Mouse (Mus musculus) CH12.LX (cell line): Measurements from ENCODE around the gene Trap1. TPM values are rescaled to one million over a fixed set of nuclear protein-coding genes. Genes with fewer than 3 reads are reported as not detected.
"Not testable (repeated sequence)": the region's sequence is repeated elsewhere in the genome, so short reads cannot be mapped to it uniquely, and the experiment has no call there.

Experiments
- DNase-seq: peaks from one replicate; pipeline ENCODE4 v3.0.0-alpha.2; 2013; ENCODE audit errors: extremely low read depth
- H3K27ac ChIP-seq: 2 replicates; pipeline ENCODE4 v1.5.1; 2012; ENCODE audit warnings: low read depth, mild to moderate bottlenecking, control low read depth, moderate library complexity; ENCODE audit not compliant: insufficient read depth
- H3K27me3 ChIP-seq: replicated peaks from 2 replicates; pipeline ENCODE3; 2012; ENCODE audit warnings: inconsistent platforms
- H3K36me3 ChIP-seq, 2 experiments: replicated peaks in 1 of 2; 2 replicates each; pipeline versions ENCODE3 to v1.6.1; 2012; ENCODE audit warnings: inconsistent platforms in 1 of 2, low read length in 1 of 2, mild to moderate bottlenecking in 1 of 2, mixed read lengths in 1 of 2, moderate library complexity in 1 of 2; ENCODE audit not compliant: control insufficient read depth in 1 of 2, insufficient read depth in 1 of 2
- H3K4me1 ChIP-seq, 2 experiments: 2 replicates each; pipeline ENCODE4 v1.6.1; 2012; ENCODE audit warnings: inconsistent platforms in 1 of 2, moderate library complexity in 1 of 2; ENCODE audit not compliant: insufficient read depth in 2 of 2, control insufficient read depth in 1 of 2
- H3K4me2 ChIP-seq: 2 replicates; pipeline ENCODE4 v1.6.1; 2012; ENCODE audit warnings: low read depth, mild to moderate bottlenecking, control low read depth; ENCODE audit not compliant: poor library complexity, insufficient read depth, severe bottlenecking
- H3K4me3 ChIP-seq, 3 experiments: fragments of 150-350 bp in 1 of 3; sonication (generic) in 1 of 3; replicated peaks in 1 of 3; 2 replicates each; pipeline versions ENCODE3 to v1.5.1; 2011 to 2012; ENCODE audit warnings: low read depth in 2 of 3, low read length in 2 of 3, mild to moderate bottlenecking in 2 of 3, moderate library complexity in 2 of 3, control low read depth in 1 of 3, improper control_type of control experiment in 1 of 3, inconsistent platforms in 1 of 3, mixed read lengths in 1 of 3; ENCODE audit not compliant: poor library complexity in 1 of 3
- H3K79me2 ChIP-seq: replicated peaks from 2 replicates; pipeline ENCODE4 v1.6.1; 2012; ENCODE audit warnings: mild to moderate bottlenecking, moderate library complexity; ENCODE audit not compliant: control insufficient read depth, poor library complexity, insufficient read depth, severe bottlenecking; ENCODE audit errors: extremely low read depth
- H3K9ac ChIP-seq: 2 replicates; pipeline ENCODE4 v1.6.1; 2012; ENCODE audit warnings: low read depth, mild to moderate bottlenecking, control low read depth, moderate library complexity; ENCODE audit not compliant: insufficient read depth
- H3K9me3 ChIP-seq: replicated peaks from 2 replicates; pipeline ENCODE3; 2012; ENCODE audit warnings: low read length, inconsistent platforms, mixed read lengths
- CHD2 ChIP-seq: IDR thresholded peaks from 2 replicates; pipeline ENCODE4 v1.6.1; 2011; ENCODE audit warnings: low read length, improper control_type of control experiment
- E2F4 ChIP-seq: IDR thresholded peaks from 2 replicates; pipeline ENCODE4 v1.6.1; 2011; ENCODE audit warnings: low read depth, low read length, improper control_type of control experiment; ENCODE audit not compliant: insufficient replicate concordance
- EP300 ChIP-seq: IDR thresholded peaks from 2 replicates; pipeline ENCODE4 v1.6.1; 2011; ENCODE audit warnings: low read length, improper control_type of control experiment
- JUND ChIP-seq: conservative IDR thresholded peaks from 2 replicates; pipeline ENCODE4 v1.6.1; 2011; ENCODE audit warnings: low read depth, low read length, improper control_type of control experiment
- MAFK ChIP-seq: IDR thresholded peaks from 2 replicates; pipeline ENCODE4 v1.6.1; 2011; ENCODE audit warnings: low read length, improper control_type of control experiment; ENCODE audit not compliant: insufficient replicate concordance
- POLR2A ChIP-seq: IDR thresholded peaks from 2 replicates; pipeline ENCODE4 v1.6.1; 2011; ENCODE audit warnings: low read depth, mild to moderate bottlenecking, improper control_type of control experiment, low read length
- POLR2AphosphoS2 ChIP-seq: IDR thresholded peaks from 2 replicates; pipeline ENCODE4 v1.6.1; 2011; ENCODE audit warnings: low read depth, low read length, improper control_type of control experiment
- SIN3A ChIP-seq: IDR thresholded peaks from 2 replicates; pipeline ENCODE4 v1.6.1; 2012; ENCODE audit warnings: low read length, improper control_type of control experiment, inconsistent platforms
- TCF12 ChIP-seq: IDR thresholded peaks from 2 replicates; pipeline ENCODE4 v1.6.1; 2014; ENCODE audit warnings: low read depth, mild to moderate bottlenecking, inconsistent platforms, low read length, improper control_type of control experiment
- UBTF ChIP-seq: IDR thresholded peaks from 2 replicates; pipeline ENCODE4 v1.6.1; 2012; ENCODE audit warnings: low read depth, mild to moderate bottlenecking, inconsistent platforms, low read length, improper control_type of control experiment, moderate library complexity
- USF1 ChIP-seq: IDR thresholded peaks from 2 replicates; pipeline ENCODE4 v1.6.1; 2014; ENCODE audit warnings: low read depth, mild to moderate bottlenecking, inconsistent platforms, low read length, improper control_type of control experiment
- ZKSCAN1 ChIP-seq: IDR thresholded peaks from 2 replicates; pipeline ENCODE4 v1.6.1; 2012; ENCODE audit warnings: low read depth, inconsistent platforms, low read length, improper control_type of control experiment, borderline replicate concordance
- ZMIZ1 ChIP-seq: IDR thresholded peaks from 2 replicates; pipeline ENCODE4 v1.6.1; 2012; ENCODE audit warnings: low read depth, mild to moderate bottlenecking, inconsistent platforms, low read length, improper control_type of control experiment
- ZNF384 ChIP-seq: IDR thresholded peaks from 2 replicates; pipeline ENCODE4 v1.6.1; 2012; ENCODE audit warnings: low read depth, low read length, improper control_type of control experiment, inconsistent platforms
- dilution Hi-C: fragments of 300-500 bp; cut with MboI; formaldehyde crosslinking; loops from 2 replicates; pipeline ENCODE4 v1.14.3; 2020; ENCODE audit warnings: low sequenced_read_pairs; ENCODE audit not compliant: extremely low pct_unique_long_range_greater_than_20kb, extremely low pct_ligation_motif_present
- in situ Hi-C: fragments of 300-500 bp; cut with MboI; formaldehyde crosslinking; loops from 3 replicates; pipeline ENCODE4 v1.14.3; 2019; ENCODE audit warnings: low sequenced_read_pairs, low pct_ligation_motif_present, low pct_unique_long_range_greater_than_20kb, mixed read lengths
- polyA plus RNA-seq: library from polyadenylated mRNA; unstranded; fragments of >175 nt; gene quantifications from 2 replicates; pipeline ENCODE4 v1.2.1, GENCODE M21; 2012; ENCODE audit warnings: low read depth; ENCODE audit not compliant: insufficient read length
- total RNA-seq, 2 experiments: library from RNA; depleted of rRNA; stranded (reverse); fragments of 300-350 nt in 1 of 2; fragments of >200 nt in 1 of 2; gene quantifications; 2 replicates each; pipeline ENCODE4 v1.2.3; 2012 to 2014

The Trap1 gene
- total and polyA plus RNA-seq, 3 experiments: 143 to 284 (median 167) TPM

DNA sequence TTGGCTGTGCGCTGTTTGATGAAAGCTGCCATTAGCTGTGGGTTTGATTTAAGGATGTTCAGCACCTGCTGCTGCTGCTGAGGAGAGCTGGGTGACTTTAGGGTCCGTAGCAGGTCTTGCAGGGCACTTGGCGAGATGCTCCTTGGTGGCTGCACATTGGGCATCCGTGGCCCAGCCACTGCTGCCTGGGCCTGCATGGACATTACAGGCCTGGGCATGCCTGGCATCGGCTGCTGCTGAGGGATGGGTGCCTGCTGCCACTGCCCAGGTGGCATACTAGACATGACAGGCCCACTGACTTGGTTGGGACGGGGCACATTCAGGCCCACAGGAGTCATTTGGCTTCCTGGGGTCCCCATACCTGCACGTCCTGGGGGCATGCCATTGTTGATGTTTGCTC, 7.4 kb upstream of the Trap1 start:
- TF ChIP-seq UBTF (no peak), ZMIZ1 (no peak), E2F4 (no peak), ZKSCAN1 (no peak), MAFK (no peak), ZNF384 (no peak), SIN3A (no peak), EP300 (no peak), CHD2 (no peak)
- H3K4me3 ChIP-seq: no peak overlapping the region
- H3K27ac ChIP-seq: no peak overlapping the region
- H3K9ac ChIP-seq: no peak overlapping the region
- no peaks in the 10 kb centered on the region for H3K79me2 ChIP-seq
- H3K36me3 ChIP-seq: peaks cover 56 to 76% of the 10 kb centered on the region in 2 experiments
- in situ Hi-C loops: no loop called here
- no peaks in the 10 kb centered on the region for H3K9me3 ChIP-seq
- dilution Hi-C loops: no loop called here
- no peak for DNase-seq
- H3K27me3 ChIP-seq: no peaks in the 10 kb centered on the region
- peaks cover 0 to 22% of the 10 kb centered on the region in 2 experiments; a peak in 2 of 4 replicates for H3K4me1 ChIP-seq
- H3K4me2 ChIP-seq: no peak overlapping the region

DNA sequence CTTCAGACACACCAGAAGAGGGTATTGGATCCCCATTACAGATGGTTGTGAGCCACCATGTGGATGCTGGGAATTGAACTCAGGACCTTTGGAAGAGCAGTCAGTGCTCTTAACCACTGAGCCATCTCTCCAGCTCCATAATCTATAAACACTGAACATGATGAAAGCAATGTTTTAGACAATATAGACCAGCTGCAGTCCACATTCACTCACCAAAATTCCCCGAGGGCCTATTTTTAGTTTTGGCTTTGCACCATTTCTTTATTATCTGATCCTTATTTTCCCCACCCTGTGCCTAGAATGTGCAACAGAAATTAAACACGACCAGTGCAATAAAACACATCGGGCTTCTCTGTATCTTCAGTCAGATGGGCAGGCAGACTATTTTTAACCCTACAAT, 2.8 kb upstream of the Trap1 start:
- peaks cover 21% of the 10 kb centered on the region for H3K79me2 ChIP-seq
- in situ Hi-C loops, H3K4me2 ChIP-seq, H3K9ac ChIP-seq, DNase-seq, H3K4me3 ChIP-seq, dilution Hi-C loops, H3K27ac ChIP-seq, H3K27me3 ChIP-seq, H3K9me3 ChIP-seq: not testable (repeated sequence)
- peaks cover 8 to 52% of the 10 kb centered on the region in 2 experiments for H3K4me1 ChIP-seq
- peaks cover 24 to 34% of the 10 kb centered on the region in 2 experiments for H3K36me3 ChIP-seq

DNA sequence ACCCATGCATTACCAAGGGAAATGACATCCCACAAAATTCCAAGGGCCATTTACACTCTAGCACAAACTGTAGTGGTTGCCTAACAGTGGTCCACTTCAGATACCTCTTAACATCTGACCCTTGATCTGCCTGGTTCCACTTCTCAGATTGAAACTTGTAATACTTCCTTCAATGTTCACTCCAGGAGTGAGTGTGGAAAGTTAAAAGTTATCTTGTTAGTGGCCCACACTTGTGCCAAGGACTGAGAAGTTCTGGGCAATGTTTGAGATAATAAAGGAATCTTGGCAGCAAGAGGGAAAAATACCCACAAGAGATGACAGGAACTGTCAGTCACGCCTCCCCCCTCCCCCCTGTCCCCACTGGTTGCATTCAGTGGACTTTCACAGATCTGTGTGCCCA, 2.0 kb upstream of the Trap1 start:
- no peak for TF ChIP-seq TCF12
- no peak for TF ChIP-seq USF1
- no peak for TF ChIP-seq JUND
- TF ChIP-seq POLR2AphosphoS2: 0 out of 2 replicates have a peak, but pooled peaks have one; percentile 25
- 0 out of 2 replicates have a peak, but pooled peaks have one; percentile 13 for TF ChIP-seq POLR2A
- H3K36me3 ChIP-seq: peaks cover 16 to 31% of the 10 kb centered on the region in 2 experiments
- peaks cover 12 to 60% of the 10 kb centered on the region in 2 experiments for H3K4me1 ChIP-seq
- H3K9ac ChIP-seq: no peak overlapping the region
- no peaks in the 10 kb centered on the region for H3K27me3 ChIP-seq
- no peak for DNase-seq
- H3K9me3 ChIP-seq: no peaks in the 10 kb centered on the region
- dilution Hi-C loops (no loop called here), in situ Hi-C loops (no loop called here)
- H3K4me3 ChIP-seq: no peak overlapping the region
- no peak overlapping the region for H3K27ac ChIP-seq
- H3K4me2 ChIP-seq: no peak overlapping the region
- H3K79me2 ChIP-seq: peaks cover 28% of the 10 kb centered on the region
